24 mouse cellular contexts compared by ENCODE assay signal in the genomic region with DNA sequence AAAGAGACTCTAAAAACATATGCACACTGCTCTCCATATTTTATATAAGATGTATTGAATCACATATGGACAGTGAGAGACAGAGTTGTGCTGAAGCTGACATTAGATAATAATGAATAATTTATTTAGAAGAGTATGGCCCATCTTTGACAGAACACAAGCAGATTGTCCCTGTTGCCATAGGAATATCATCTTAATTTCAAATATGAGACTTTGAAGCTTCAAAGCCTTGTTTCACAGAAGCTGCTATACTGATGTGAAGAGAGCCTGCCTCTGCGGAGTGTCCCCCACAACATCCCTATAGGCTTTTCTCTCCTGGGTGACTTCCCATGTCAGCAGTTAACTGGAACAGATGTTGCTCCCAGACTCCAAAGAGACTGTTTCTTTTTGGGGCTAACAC.
DNase-seq lines count a peak whose midpoint lies in the region; ATAC-seq lines count a peak whose summit lies in the region.
"Had no signal": no experiment of that assay in that cellular context is flagged by ENCODE, and none has a peak within 500 bp of the region (broad histone marks: within the 10 kb centered on the region; RNA-seq: fewer than 3 reads in every experiment).

No protein-coding gene starts in this region.

- H3K4me2 ChIP-seq in midbrain, embryonic 14.5 days (ENCODE audit: low read length) = no peak overlapping the region
- no peak overlapping the region for H3K4me2 ChIP-seq in midbrain, embryonic 16.5 days (ENCODE audit: low read length)
- H3K4me2 ChIP-seq: embryonic facial prominence, embryonic 12.5 days; embryonic facial prominence, embryonic 15.5 days; forebrain, embryonic 15.5 days; heart, embryonic 13.5 days; hindbrain, embryonic 14.5 days had no signal

- ATAC-seq in midbrain, embryonic 14.5 days (ENCODE audit: low FRiP score, low TSS enrichment) = peak; percentile 41; the same call in 1 of the 2 replicates
- peak; percentile 68 for ATAC-seq in midbrain, embryonic 16.5 days
- ATAC-seq: activated CD4-positive, CD25-positive, alpha-beta regulatory T cell, adult 4 months; forebrain, embryonic 15.5 days; hindbrain, postnatal 0 days had no signal

- no peaks in the 10 kb centered on the region for H3K36me3 ChIP-seq in midbrain, embryonic 14.5 days (ENCODE audit: control insufficient read depth, insufficient read depth, low read length)
- no peaks in the 10 kb centered on the region for H3K36me3 ChIP-seq in midbrain, embryonic 10.5 days
- no peaks in the 10 kb centered on the region for H3K36me3 ChIP-seq in midbrain, embryonic 16.5 days (ENCODE audit: control insufficient read depth, insufficient read depth, low read length)
- H3K36me3 ChIP-seq in embryonic facial prominence, embryonic 10.5 days (replicated peaks) = no peaks in the 10 kb centered on the region
- H3K36me3 ChIP-seq: embryonic facial prominence, embryonic 12.5 days; embryonic facial prominence, embryonic 15.5 days; forebrain, embryonic 15.5 days; heart, embryonic 10.5 days; heart, embryonic 13.5 days had no signal

- H3K4me1 ChIP-seq in midbrain, embryonic 14.5 days (ENCODE audit: control insufficient read depth, insufficient read depth, low read length) = no peaks in the 10 kb centered on the region
- H3K4me1 ChIP-seq in midbrain, embryonic 10.5 days = no peaks in the 10 kb centered on the region
- no peaks in the 10 kb centered on the region for H3K4me1 ChIP-seq in midbrain, embryonic 16.5 days (ENCODE audit: control insufficient read depth, insufficient read depth, low read length)
- no peaks in the 10 kb centered on the region for H3K4me1 ChIP-seq in embryonic facial prominence, embryonic 10.5 days
- H3K4me1 ChIP-seq: embryonic facial prominence, embryonic 12.5 days; embryonic facial prominence, embryonic 15.5 days; forebrain, embryonic 15.5 days; heart, embryonic 10.5 days; heart, embryonic 13.5 days had no signal

- no peak overlapping the region for H3K9ac ChIP-seq in midbrain, embryonic 14.5 days (replicated peaks; ENCODE audit: low read length)
- no peak overlapping the region for H3K9ac ChIP-seq in midbrain, embryonic 16.5 days (ENCODE audit: low read depth, low read length)
- H3K9ac ChIP-seq: embryonic facial prominence, embryonic 12.5 days; embryonic facial prominence, embryonic 15.5 days; forebrain, embryonic 15.5 days; heart, embryonic 13.5 days; hindbrain, embryonic 14.5 days had no signal

- 57% methylated on average over 1 of the region's 1 CpGs for WGBS in midbrain, embryonic 14.5 days
- WGBS in midbrain, embryonic 10.5 days = 83% methylated on average over 1 of the region's 1 CpGs
- WGBS in midbrain, embryonic 16.5 days = 42% methylated on average over 1 of the region's 1 CpGs
- 88% methylated on average over 1 of the region's 1 CpGs for WGBS in embryonic facial prominence, embryonic 10.5 days

- peak; percentile 5 to 9 for DNase-seq in layer of hippocampus, postnatal 10 days (ENCODE audit: low spot score in 2 of 2)
- no peak for DNase-seq in layer of hippocampus, postnatal 36 days
- DNase-seq in midbrain, embryonic 14.5 days = peak; percentile 21
- no peak for DNase-seq in midbrain, embryonic 10.5 days (ENCODE audit: low spot score)
- DNase-seq in embryonic facial prominence, embryonic 10.5 days (ENCODE audit: low spot score) = no peak
- DNase-seq: adrenal gland, adult 8-10 months; adrenal gland, postnatal 25 days; cerebellum, adult 18-20 months; cerebellum, adult 9-10 months; cerebellum, postnatal 14 days; gastrocnemius, postnatal 10 days; gastrocnemius, postnatal 36 days; heart, adult 2 months; heart, postnatal 14 days; heart, postnatal 4 days had no signal

- H3K27ac ChIP-seq in midbrain, embryonic 14.5 days (replicated peaks; ENCODE audit: low read depth, low read length) = no peak overlapping the region
- H3K27ac ChIP-seq in midbrain, embryonic 10.5 days (replicated peaks) = no peak overlapping the region
- no peak overlapping the region for H3K27ac ChIP-seq in midbrain, embryonic 16.5 days (ENCODE audit: low read length)
- H3K27ac ChIP-seq in embryonic facial prominence, embryonic 10.5 days (replicated peaks) = no peak overlapping the region
- H3K27ac ChIP-seq: embryonic facial prominence, embryonic 12.5 days; embryonic facial prominence, embryonic 15.5 days; forebrain, embryonic 15.5 days; heart, adult 2 months; heart, embryonic 10.5 days; heart, embryonic 13.5 days; hindbrain, embryonic 14.5 days; hindbrain, postnatal 0 days had no signal

- H3K27me3 ChIP-seq in midbrain, embryonic 14.5 days (ENCODE audit: control insufficient read depth, insufficient read depth, low read length) = no peaks in the 10 kb centered on the region
- no peaks in the 10 kb centered on the region for H3K27me3 ChIP-seq in midbrain, embryonic 10.5 days (ENCODE audit: low read depth, poor library complexity, severe bottlenecking)
- H3K27me3 ChIP-seq in midbrain, embryonic 16.5 days (ENCODE audit: control insufficient read depth, insufficient read depth, low read depth, low read length) = no peaks in the 10 kb centered on the region
- no peaks in the 10 kb centered on the region for H3K27me3 ChIP-seq in embryonic facial prominence, embryonic 10.5 days (replicated peaks; ENCODE audit: low read depth, poor library complexity, severe bottlenecking)
- H3K27me3 ChIP-seq: embryonic facial prominence, embryonic 12.5 days; embryonic facial prominence, embryonic 15.5 days; forebrain, embryonic 15.5 days; heart, embryonic 13.5 days had no signal

- H3K9me3 ChIP-seq in midbrain, embryonic 14.5 days (ENCODE audit: control insufficient read depth, low read length) = no peaks in the 10 kb centered on the region
- no peaks in the 10 kb centered on the region for H3K9me3 ChIP-seq in midbrain, embryonic 10.5 days (replicated peaks)
- H3K9me3 ChIP-seq in midbrain, embryonic 16.5 days (replicated peaks; ENCODE audit: control insufficient read depth, low read length, poor library complexity, severe bottlenecking) = no peaks in the 10 kb centered on the region
- no peaks in the 10 kb centered on the region for H3K9me3 ChIP-seq in embryonic facial prominence, embryonic 10.5 days
- H3K9me3 ChIP-seq: embryonic facial prominence, embryonic 12.5 days; embryonic facial prominence, embryonic 15.5 days; forebrain, embryonic 15.5 days; heart, embryonic 10.5 days; heart, embryonic 13.5 days had no signal

- no peak overlapping the region for H3K4me3 ChIP-seq in midbrain, embryonic 14.5 days (replicated peaks; ENCODE audit: low read depth, low read length)
- H3K4me3 ChIP-seq in midbrain, embryonic 10.5 days = no peak overlapping the region
- H3K4me3 ChIP-seq in midbrain, embryonic 16.5 days (ENCODE audit: low read depth, low read length) = no peak overlapping the region
- no peak overlapping the region for H3K4me3 ChIP-seq in embryonic facial prominence, embryonic 10.5 days
- H3K4me3 ChIP-seq: embryonic facial prominence, embryonic 12.5 days; embryonic facial prominence, embryonic 15.5 days; forebrain, embryonic 15.5 days; heart, adult 2 months; heart, embryonic 10.5 days; heart, embryonic 13.5 days had no signal

Comparison
In these comparisons a context has a peak if more than half of its experiments do, and no peak if none do; other contexts are left out.
1. DNase-seq: peak in layer of hippocampus, postnatal 10 days (2 of 2) and midbrain, embryonic 14.5 days (single experiment); none in layer of hippocampus, postnatal 36 days (0 of 2), midbrain, embryonic 10.5 days (single experiment) and embryonic facial prominence, embryonic 10.5 days (single experiment).